Mouse (Mus musculus) midbrain, embryonic 10.5 days (tissue): ENCODE measurements around the gene H2-M5. TPM values are rescaled to one million over a fixed set of nuclear protein-coding genes. Genes with fewer than 3 reads are reported as not detected.
A peak's percentile ranks its signal among the peaks of the same experiment; 100 is the strongest.

Experiments used
- DNase-seq: peaks from one replicate; pipeline ENCODE4 v3.0.0-alpha.2; 2017; ENCODE audit warnings: low spot score
- H3K27ac ChIP-seq: fragments of 300-500 bp; sonication (generic); replicated peaks from 2 replicates; pipeline ENCODE4 v1.5.1; 2016; ENCODE audit warnings: mild to moderate bottlenecking
- H3K27me3 ChIP-seq: fragments of 300-500 bp; sonication (generic); 2 replicates; pipeline ENCODE4 v1.6.1; 2016; ENCODE audit warnings: low read depth, mild to moderate bottlenecking; ENCODE audit not compliant: poor library complexity, severe bottlenecking
- H3K36me3 ChIP-seq: fragments of 300-500 bp; sonication (generic); 2 replicates; pipeline ENCODE4 v1.6.1; 2016; ENCODE audit warnings: mild to moderate bottlenecking, moderate library complexity
- H3K4me1 ChIP-seq: fragments of 300-500 bp; sonication (generic); 2 replicates; pipeline ENCODE4 v1.6.1; 2016
- H3K4me3 ChIP-seq: fragments of 300-500 bp; sonication (generic); 2 replicates; pipeline ENCODE4 v1.5.1; 2016; ENCODE audit warnings: mild to moderate bottlenecking, moderate library complexity
- H3K9me3 ChIP-seq: fragments of 300-500 bp; sonication (generic); replicated peaks from 2 replicates; pipeline ENCODE4 v1.6.1; 2016; ENCODE audit warnings: mild to moderate bottlenecking
- WGBS: fragments of 180-500 bp; shearing (Covaris S2); methylation state at CpG from one replicate; pipeline ENCODE4 v1.1.7; 2016; 5-methylcytosine and 5-hydroxymethylcytosine counted together
- polyA plus RNA-seq: library from polyadenylated mRNA; unstranded; fragments of >200 nt; fragmentation: Nextera tagmentation; extraction: Ambion mirVana; gene quantifications from 2 replicates; pipeline ENCODE4 v1.2.1, GENCODE M21; 2016

The H2-M5 gene
- polyA plus RNA-seq, 1 experiment from 2014 or later: 0.83 TPM

DNA sequence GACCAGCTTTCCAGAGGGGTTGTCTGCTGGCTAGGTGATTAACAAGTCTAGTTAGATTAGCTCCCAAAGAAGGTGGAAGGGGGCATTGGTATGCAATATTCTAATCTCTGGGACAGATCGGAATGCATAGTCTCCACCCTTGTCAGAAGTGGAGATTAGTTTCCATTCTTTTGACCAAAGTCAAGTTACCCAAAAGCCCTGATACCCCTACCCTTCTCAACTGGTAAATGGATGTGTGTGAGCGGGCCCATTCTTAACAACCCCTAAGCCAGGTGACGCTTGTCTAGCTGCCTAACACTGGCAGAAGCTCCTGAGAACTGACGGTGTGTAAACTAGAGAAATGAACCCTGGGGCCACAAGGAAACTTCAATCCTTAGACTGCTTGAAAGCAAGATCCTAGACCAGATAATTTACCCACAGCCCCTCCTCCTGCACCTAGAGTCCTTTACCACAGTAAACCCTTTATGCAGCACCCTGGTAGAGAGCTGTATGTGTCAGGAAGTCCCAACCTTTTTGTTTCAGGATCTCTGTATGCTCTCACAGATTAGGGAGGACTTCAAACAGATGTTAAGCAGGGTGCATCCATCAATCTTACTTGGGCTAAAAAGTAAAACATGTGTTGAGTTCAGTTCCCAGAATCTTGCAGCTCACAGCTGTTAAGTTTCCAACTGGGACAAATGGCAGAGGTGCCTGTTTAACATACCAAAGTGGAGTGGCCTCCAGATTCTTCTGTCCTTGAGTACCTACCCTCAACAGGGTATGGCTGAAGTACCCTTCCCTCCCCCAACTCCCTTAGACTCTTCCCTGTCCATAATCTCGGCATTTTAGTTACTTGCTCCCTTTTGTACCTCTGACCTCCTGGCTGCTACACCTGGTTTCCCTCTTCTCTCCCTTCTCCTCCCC is 6.8 kb downstream of the H2-M5 start:
- H3K4me3 ChIP-seq: peak overlapping the region; percentile 30; the same call in 1 of the 2 replicates
- no peak for DNase-seq
- H3K9me3 ChIP-seq: no peaks in the 10 kb centered on the region
- H3K4me1 ChIP-seq: peaks cover 23% of the 10 kb centered on the region
- H3K27me3 ChIP-seq: peaks cover 74% of the 10 kb centered on the region
- no peaks in the 10 kb centered on the region for H3K36me3 ChIP-seq
- H3K27ac ChIP-seq: no peak overlapping the region
- WGBS: 31% methylated on average over 5 of the region's 5 CpGs

DNA sequence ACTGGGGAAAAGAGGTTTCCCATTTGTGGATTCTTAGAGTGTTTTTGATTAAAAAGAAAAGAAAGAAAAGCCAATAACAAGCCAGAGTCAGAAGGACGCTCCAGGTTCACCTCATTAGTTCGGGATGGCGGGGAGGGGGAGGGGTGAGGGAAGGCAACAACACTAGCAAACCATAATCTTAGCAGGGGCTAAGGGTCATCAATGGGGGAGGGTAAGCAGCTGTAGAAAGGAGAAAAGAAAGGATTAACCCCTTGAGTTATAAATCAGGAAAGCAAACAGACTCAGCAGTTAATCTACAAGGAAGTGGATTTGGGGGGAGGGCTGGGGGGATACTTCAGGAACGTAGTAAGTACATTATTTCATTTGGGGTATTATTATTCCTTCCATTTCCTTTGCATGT is 7.5 kb downstream of the H2-M5 start:
- H3K9me3 ChIP-seq: no peaks in the 10 kb centered on the region
- H3K36me3 ChIP-seq: no peaks in the 10 kb centered on the region
- peaks cover 23% of the 10 kb centered on the region for H3K4me1 ChIP-seq
- H3K4me3 ChIP-seq: peak overlapping the region; percentile 30
- WGBS: 4% methylated on average over 4 of the region's 4 CpGs
- H3K27me3 ChIP-seq: peaks cover 72% of the 10 kb centered on the region
- DNase-seq: peak; percentile 47
- H3K27ac ChIP-seq: no peak overlapping the region

DNA sequence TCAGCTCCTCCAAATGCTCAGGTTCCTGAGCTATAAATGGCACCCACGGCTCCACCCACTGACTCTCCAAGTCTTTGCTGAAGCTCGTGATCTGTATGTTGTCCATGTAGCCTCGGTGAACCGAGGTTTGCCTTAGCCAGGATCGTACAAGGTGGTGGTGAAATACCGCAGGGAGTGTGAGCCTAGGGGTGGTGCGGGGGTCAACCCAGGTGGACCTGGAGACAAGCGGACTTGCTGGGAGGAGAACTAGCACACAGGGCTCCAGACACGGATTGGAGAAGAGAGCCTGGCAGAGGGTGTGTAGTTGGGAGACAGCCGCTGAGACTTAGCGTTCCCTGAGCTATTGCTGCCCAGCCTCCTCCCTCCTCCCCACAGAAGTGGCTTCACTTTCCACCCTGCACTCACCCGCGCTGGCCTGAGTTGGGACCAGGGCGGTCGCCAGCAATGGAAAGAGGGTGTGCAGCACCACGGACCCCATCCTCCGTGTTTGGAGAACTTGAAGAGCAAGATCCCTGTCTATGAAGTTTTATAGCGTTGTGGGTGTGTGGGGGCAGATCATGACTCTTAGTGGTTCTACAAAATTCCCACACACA is 8.0 kb downstream of the H2-M5 start, which contains the start of gene 2410137M14Rik:
Gene 2410137M14Rik, minus strand, starts transcription at position 17 of the 593 bp plus-strand sequence.
- Histone ChIP-seq H3K4me3 (peak within 1 kb of the TSS; percentile 30), H3K27me3 (peaks cover 66% of the 10 kb centered on the region), H3K9me3 (no peaks in the 10 kb centered on the region), H3K27ac (0 out of 2 replicates have a peak within 1 kb of the TSS, but pooled peaks have one; percentile 1), H3K4me1 (peaks cover 23% of the 10 kb centered on the region), H3K36me3 (no peaks in the 10 kb centered on the region)
- 14% methylated on average over 18 of the region's 18 CpGs for WGBS
- no peak for DNase-seq

DNA sequence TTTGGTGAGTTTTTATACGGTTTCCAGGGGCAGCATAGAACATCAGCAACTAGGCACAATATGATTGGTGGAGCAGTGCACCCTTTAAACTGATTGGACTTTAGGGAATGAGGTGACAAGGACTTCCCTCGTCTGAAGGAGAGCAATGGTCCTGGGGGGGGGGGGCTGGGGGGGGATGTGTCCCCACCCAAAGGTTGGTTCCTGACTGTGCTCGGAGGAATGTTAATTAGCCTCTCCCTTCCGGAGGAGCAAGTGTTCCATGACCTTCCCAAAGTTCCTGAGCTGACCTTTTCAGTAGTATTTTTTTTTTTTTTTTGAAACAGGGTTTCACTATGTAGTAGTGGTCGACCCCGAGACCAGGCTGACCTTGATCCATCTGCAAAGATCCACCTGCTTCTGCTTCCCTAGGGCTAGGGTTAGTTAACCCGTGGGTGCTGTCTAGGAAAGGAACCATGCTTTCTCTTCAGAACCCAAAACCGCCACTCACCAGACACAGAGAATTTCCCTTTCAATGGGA is 16.0 kb downstream of the H2-M5 start:
- no peaks in the 10 kb centered on the region for H3K36me3 ChIP-seq

DNA sequence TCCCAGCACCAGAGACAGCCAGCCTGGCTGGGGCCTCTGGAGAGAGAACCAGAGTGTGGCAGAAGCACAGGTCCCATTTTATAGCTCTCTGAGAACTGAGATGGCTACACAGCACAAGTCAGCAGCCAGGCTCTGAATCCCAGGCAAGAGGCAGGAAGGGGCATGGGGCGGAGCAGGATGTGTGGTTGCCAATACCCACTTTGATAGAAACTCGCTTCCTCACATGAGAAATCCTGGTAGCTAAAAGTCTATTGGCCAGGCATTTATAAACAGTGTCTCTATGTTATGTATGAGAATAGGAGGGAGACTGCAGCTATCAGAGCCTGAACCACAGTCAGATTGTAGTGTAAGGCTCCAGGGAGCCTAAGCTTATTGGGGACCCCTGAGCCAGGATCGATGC is 16.5 kb downstream of the H2-M5 start:
- Histone ChIP-seq H3K4me3 (no peak overlapping the region), H3K36me3 (no peaks in the 10 kb centered on the region), H3K27me3 (0 out of 2 replicates have a peak, but pooled peaks cover 5% of the 10 kb centered on the region), H3K27ac (no peak overlapping the region), H3K9me3 (no peaks in the 10 kb centered on the region), H3K4me1 (no peaks in the 10 kb centered on the region)
- 82% methylated on average over 3 of the region's 3 CpGs for WGBS
- DNase-seq: no peak

More for the DNA sequence above, 16.0 kb downstream of the H2-M5 start:
- Histone ChIP-seq H3K27me3 (peaks cover 6% of the 10 kb centered on the region), H3K4me1 (no peaks in the 10 kb centered on the region), H3K27ac (no peak overlapping the region), H3K4me3 (no peak overlapping the region), H3K9me3 (no peaks in the 10 kb centered on the region)
- DNase-seq: no peak
- WGBS: 84% methylated on average over 8 of the region's 8 CpGs

DNA sequence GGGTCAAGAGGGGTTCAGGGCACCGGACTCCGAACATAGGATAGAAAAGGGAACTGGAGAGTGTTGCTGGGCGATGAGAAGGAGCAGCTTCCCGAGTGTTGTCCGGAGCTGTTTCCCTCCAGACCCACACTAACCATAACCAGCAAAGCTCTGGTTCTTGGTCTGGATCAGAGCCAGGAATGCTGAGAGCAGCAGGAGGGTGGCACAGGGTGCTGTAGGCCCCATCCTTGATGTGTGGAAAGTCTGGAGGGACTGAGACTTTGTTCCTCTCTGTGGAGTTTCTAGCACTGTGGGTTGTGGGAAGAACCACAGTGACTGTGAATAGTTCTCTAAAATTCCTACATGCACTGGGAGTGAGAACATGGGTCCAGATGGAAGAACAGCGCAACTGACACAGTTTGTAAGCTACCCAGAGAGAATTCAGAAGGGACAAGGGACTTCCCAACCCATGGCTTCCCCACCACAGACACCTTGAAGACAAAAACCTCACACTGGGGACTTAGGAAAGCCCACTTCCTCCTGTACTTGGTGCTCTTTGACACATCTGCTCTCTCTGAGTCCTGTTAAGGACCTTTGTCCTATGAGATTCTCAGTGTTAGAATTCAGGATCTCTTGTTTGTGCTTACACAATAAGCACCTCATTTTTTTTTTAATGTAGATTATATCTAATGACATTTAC is 18.0 kb downstream of the H2-M5 start:
- H3K36me3 ChIP-seq: no peaks in the 10 kb centered on the region
- no peak for DNase-seq
- H3K9me3 ChIP-seq: no peaks in the 10 kb centered on the region
- 91% methylated on average over 6 of the region's 6 CpGs for WGBS
- H3K27ac ChIP-seq: no peak overlapping the region
- no peak overlapping the region for H3K4me3 ChIP-seq
- no peaks in the 10 kb centered on the region for H3K4me1 ChIP-seq
- no peaks in the 10 kb centered on the region for H3K27me3 ChIP-seq

DNA sequence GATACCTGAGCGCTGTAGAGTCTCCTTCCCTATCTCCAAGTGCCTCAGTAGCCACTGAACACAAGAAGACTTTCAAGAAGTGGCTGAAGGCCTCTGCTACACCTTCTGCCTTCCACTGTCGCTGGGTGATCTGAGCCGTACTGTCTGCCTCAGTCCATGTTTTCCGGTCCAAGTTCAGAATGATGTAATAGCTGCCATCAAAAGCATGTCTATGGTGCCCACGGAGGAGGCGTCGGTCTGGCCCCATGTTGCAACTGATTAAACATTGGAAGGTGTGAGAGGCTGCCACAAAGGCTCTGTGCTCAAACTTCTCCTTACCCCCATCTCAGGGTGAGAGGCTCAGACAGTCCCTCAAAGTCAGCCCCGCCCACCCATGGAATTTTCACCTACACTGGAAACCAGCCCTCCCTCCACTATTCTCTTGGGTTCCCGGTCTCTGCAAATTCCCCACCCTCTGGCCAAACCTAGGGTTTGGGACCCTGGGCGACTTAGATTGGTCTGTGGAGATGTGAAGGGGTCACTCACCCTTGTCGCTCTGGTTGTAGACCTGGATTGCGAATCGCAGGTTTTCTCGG is 18.9 kb downstream of the H2-M5 start:
- Histone ChIP-seq H3K4me3 (no peak overlapping the region), H3K27me3 (no peaks in the 10 kb centered on the region), H3K36me3 (no peaks in the 10 kb centered on the region), H3K9me3 (no peaks in the 10 kb centered on the region), H3K27ac (no peak overlapping the region), H3K4me1 (no peaks in the 10 kb centered on the region)
- 83% methylated on average over 14 of the region's 14 CpGs for WGBS
- DNase-seq: no peak

DNA sequence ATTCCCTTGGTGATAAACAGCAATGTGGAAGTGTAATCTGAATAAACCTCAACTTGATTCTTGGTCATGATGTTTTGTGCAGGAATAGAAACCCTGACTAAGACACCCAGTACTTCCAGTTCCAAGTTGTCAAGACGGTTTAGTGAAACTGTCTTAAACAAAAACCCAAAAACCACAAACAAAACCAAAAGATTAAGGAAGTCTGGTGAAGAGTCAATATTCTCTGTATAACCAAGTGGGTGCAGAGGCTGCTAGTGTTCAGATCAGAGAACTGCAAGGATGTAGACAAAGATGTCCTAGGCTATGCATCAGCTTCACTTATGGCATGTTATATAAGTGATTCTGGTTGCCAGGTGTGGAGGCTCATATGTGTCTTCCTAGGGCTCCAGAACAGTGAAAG is 22.5 kb downstream of the H2-M5 start:
- H3K27me3 ChIP-seq: no peaks in the 10 kb centered on the region
- H3K4me3 ChIP-seq: no peak overlapping the region
- no peaks in the 10 kb centered on the region for H3K4me1 ChIP-seq
- no peaks in the 10 kb centered on the region for H3K9me3 ChIP-seq
- no peak overlapping the region for H3K27ac ChIP-seq
- WGBS: 78% methylated on average over 1 of the region's 1 CpGs
- H3K36me3 ChIP-seq: no peaks in the 10 kb centered on the region
- no peak for DNase-seq

DNA sequence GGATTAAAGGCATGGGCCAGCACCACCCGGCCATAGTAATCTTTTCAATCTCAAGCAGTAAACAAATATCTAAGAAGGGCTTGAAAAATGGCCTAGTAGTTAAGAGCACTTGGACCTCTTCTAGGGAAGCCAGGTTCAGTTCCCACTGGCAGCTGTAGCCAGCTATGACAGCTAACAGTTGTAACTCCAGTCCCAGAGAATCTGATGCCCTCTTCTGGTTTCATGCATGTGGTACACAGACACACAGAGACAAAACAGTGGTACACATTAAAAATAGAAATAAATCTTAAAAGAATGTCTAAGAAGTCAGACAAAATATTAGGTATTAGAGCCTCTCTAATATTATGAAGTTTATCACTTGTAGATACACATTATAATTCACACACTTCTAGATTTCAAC is 28.2 kb downstream of the H2-M5 start:
- H3K4me3 ChIP-seq: no peak overlapping the region
- no peaks in the 10 kb centered on the region for H3K9me3 ChIP-seq
- peaks cover 20% of the 10 kb centered on the region for H3K4me1 ChIP-seq
- no peak overlapping the region for H3K27ac ChIP-seq
- WGBS: 85% methylated on average over 1 of the region's 1 CpGs
- DNase-seq: no peak
- H3K27me3 ChIP-seq: no peaks in the 10 kb centered on the region
- H3K36me3 ChIP-seq: peaks cover 8% of the 10 kb centered on the region

DNA sequence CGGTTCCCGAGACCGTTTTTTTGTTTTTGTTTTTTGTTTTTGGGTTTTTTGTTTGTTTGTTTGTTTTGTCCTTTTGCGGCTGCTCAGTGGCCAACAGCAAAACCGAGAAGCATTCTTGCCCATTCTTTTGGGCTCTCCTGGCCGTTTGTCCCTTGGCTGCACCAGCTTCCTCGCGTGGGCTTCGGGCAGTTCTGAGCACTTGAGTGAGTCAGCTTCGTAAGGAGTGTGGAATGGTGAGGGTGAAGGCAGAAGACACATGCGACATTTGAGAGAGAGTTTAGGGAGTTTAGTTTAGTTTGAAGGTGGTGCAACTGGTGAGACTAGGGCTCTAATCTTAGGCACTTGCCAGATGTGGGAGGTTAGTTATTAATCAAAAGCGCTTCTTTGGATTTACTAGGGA is 30.5 kb downstream of the H2-M5 start:
- no peak for DNase-seq
- peaks cover 23% of the 10 kb centered on the region for H3K36me3 ChIP-seq
- H3K4me3 ChIP-seq: peak overlapping the region; percentile 82
- WGBS: 16% methylated on average over 12 of the region's 12 CpGs
- H3K4me1 ChIP-seq: peaks cover 20% of the 10 kb centered on the region
- no peaks in the 10 kb centered on the region for H3K27me3 ChIP-seq
- peak overlapping the region; percentile 88 for H3K27ac ChIP-seq
- no peaks in the 10 kb centered on the region for H3K9me3 ChIP-seq

DNA sequence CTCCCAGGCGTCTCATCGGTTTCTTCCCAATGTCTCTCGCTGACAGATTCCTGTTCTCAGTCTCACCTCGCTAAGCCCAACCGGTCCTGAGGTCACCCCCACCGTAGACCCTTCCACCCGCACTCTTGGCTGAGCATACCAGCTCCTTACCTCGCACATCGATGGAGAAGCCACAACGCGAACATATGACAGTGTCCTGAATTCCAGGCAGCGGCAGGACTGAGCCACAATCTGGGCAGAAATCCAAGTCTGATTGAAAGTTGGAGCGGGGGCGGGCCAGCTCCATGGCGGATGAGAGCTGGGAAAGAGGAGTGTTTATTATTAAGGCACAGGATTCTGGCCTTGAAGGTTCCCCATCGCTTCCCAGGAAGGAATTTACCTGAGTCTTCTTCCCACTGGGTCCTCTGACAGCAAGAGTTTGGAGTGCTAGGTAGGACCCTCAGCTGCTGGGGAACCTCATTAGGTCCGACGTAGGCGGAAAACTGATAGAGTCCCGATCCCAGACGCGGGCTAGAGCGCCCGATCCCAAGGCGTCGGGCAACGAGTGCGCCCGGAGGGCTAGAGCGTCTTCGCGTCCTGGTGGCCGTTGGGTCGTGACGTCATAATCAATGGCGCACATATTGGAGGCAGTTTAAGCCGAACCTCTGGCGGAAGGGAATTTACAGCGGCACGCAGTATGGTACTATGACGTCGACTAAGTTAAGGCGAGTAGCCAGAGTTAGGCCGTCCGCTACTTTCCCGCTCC is 31.2 kb downstream of the H2-M5 start, which contains the start of the genes Znrd1 and Znrd1as:
Gene Znrd1, minus strand, starts transcription at position 561 of the 745 bp plus-strand sequence.
Gene Znrd1as, plus strand, starts transcription at position 594 of the 745 bp plus-strand sequence.
- WGBS: under 1% methylated on average over 46 of the region's 46 CpGs
- Histone ChIP-seq H3K4me1 (peaks cover 20% of the 10 kb centered on the region), H3K27me3 (no peaks in the 10 kb centered on the region), H3K36me3 (peaks cover 28% of the 10 kb centered on the region), H3K4me3 (peak within 1 kb of the TSS; percentile 82), H3K9me3 (no peaks in the 10 kb centered on the region), H3K27ac (peak within 1 kb of the TSS; percentile 88)
- peak; percentile 94 for DNase-seq
